Mouse (Mus musculus) E14TG2a.4 (cell line): ENCODE data around the gene Ptpn14.

ENCODE experiments used
- CTCF ChIP-seq: conservative IDR thresholded peaks from 2 replicates; pipeline ENCODE4 v1.5.1; 2014; ENCODE audit warnings: low read length
- NANOG ChIP-seq: IDR thresholded peaks from 2 replicates; pipeline ENCODE4 v1.6.1; 2014; ENCODE audit warnings: borderline replicate concordance, low read length, mixed read lengths
- POU5F1 ChIP-seq: IDR thresholded peaks from 2 replicates; pipeline ENCODE4 v1.6.1; 2014; ENCODE audit warnings: low read length, borderline replicate concordance

- no peak for TF ChIP-seq CTCF
- TF ChIP-seq POU5F1 = no peak
- TF ChIP-seq NANOG = no peak
Measured at GRCm38 (mm10) chr1:189752245-189752644, 24.2 kb downstream of the Ptpn14 start.
